Mouse (Mus musculus) ES-E14 (cell line): Measurements from ENCODE around the gene Lbhd1.

ENCODE experiments used
- CHD2 ChIP-seq: IDR thresholded peaks from 2 replicates; pipeline ENCODE4 v1.6.1; 2014; ENCODE audit warnings: mild to moderate bottlenecking, low read depth, low read length, inconsistent platforms
- HCFC1 ChIP-seq: IDR thresholded peaks from 2 replicates; pipeline ENCODE4 v1.6.1; 2012; ENCODE audit warnings: low read length, inconsistent platforms, borderline replicate concordance; ENCODE audit not compliant: insufficient read depth
- ZC3H11A ChIP-seq: IDR thresholded peaks from 2 replicates; pipeline ENCODE4 v1.6.1; 2012; ENCODE audit warnings: low read depth, mild to moderate bottlenecking, inconsistent platforms, low read length, borderline replicate concordance
- ZNF384 ChIP-seq: IDR thresholded peaks from 2 replicates; pipeline ENCODE4 v1.6.1; 2012; ENCODE audit warnings: low read depth, low read length, inconsistent platforms

DNA sequence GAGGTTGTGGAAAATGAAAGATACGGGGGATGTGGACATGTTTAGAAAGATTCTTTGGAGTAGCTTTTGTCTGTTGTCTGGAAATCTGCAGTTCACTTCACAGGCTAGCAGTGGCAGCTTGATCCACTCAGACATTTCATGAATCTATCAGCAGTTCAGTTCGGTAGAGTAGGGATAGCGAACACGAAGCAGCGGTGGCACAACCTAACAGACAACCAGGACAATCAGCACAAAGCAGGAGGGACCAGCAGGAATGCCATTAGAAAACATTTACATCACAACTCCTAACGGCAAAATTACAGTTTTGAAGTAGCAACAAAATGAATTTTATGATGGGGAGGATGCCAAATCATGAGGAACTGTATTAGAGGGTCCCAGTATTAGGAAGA is 36.1 kb downstream of the Lbhd1 start:
- TF ChIP-seq ZC3H11A = 0 out of 2 replicates have a peak, but pooled peaks have one; percentile 0
- TF ChIP-seq CHD2 = no peak
- TF ChIP-seq HCFC1 = no peak
- no peak for TF ChIP-seq ZNF384
